Mouse (Mus musculus): ENCODE measurements around the gene Lonp1.

GRCm38 (mm10) chr17:56605431-56605830 is 21.3 kb downstream of the Lonp1 start:
- TF ChIP-seq CTCF (IDR thresholded peaks at IDR 0.05): no peak
- TF ChIP-seq EP300 (IDR thresholded peaks at IDR 0.05): no peak
